Mouse (Mus musculus): ENCODE measurements at regions not wholly inside any gene's neighbourhood (a gene's known extent, or its start where the extent isn't known, plus 50 kb on each side); places are given as distances from the start of the nearest gene placed in this dataset.

- no peak for TF ChIP-seq EP300 (IDR thresholded peaks at IDR 0.05; ENCODE audit: low read depth)
- TF ChIP-seq CTCF (IDR thresholded peaks at IDR 0.05; ENCODE audit: low read depth) = no peak
Measured at GRCm38 (mm10) chr11:8293322-8294014, 370.9 kb downstream of the Tns3 start.

Data from heart, postnatal 0 days (tissue).